Mouse (Mus musculus) liver, embryonic 14.5 days (tissue): ENCODE measurements around the gene Macf1. TPM values are rescaled to one million over a fixed set of nuclear protein-coding genes. Genes with fewer than 3 reads are reported as not detected.
"Not testable (repeated sequence)": the region's sequence is repeated elsewhere in the genome, so short reads cannot be mapped to it uniquely, and the experiment has no call there.

Experiments
- ATAC-seq: fragments of 200-750 bp; cut with Nextera tagmentation; 2 replicates; pipeline ENCODE4 v1.8.0; 2017; ENCODE audit warnings: moderate number of reproducible peaks, mild to moderate bottlenecking, moderate library complexity; ENCODE audit not compliant: insufficient read depth
- DNase-seq, 3 experiments: peaks; one replicate each; pipeline ENCODE4 v3.0.0-alpha.2; 2012 to 2013; ENCODE audit warnings: low read depth in 3 of 3, low spot score in 3 of 3
- H3K27ac ChIP-seq: fragments of 300-500 bp; sonication (generic); 2 replicates; pipeline ENCODE4 v1.5.1; 2014; ENCODE audit warnings: moderate library complexity, mild to moderate bottlenecking, control low read depth, inconsistent platforms
- H3K27me3 ChIP-seq: fragments of 300-500 bp; sonication (generic); 2 replicates; pipeline ENCODE4 v1.6.1; 2014; ENCODE audit warnings: mild to moderate bottlenecking, low read length, moderate library complexity; ENCODE audit not compliant: control insufficient read depth, insufficient read depth
- H3K36me3 ChIP-seq: fragments of 300-500 bp; sonication (generic); replicated peaks from 2 replicates; pipeline ENCODE4 v1.6.1; 2014; ENCODE audit warnings: low read depth; ENCODE audit not compliant: control insufficient read depth, insufficient read depth
- H3K4me1 ChIP-seq, 2 experiments: fragments of 200-500 bp in 1 of 2; fragments of 300-500 bp in 1 of 2; sonication (generic) in 1 of 2; replicated peaks; 2 replicates each; pipeline ENCODE4 v1.6.1; 2012 to 2014; ENCODE audit warnings: antibody characterized with exemption in 1 of 2, inconsistent platforms in 1 of 2, low read length in 1 of 2; ENCODE audit not compliant: control insufficient read depth in 2 of 2, insufficient read depth in 2 of 2
- H3K4me2 ChIP-seq: fragments of 300-500 bp; sonication (generic); 2 replicates; pipeline ENCODE4 v1.6.1; 2014; ENCODE audit warnings: low read depth, mild to moderate bottlenecking, control low read depth, moderate library complexity
- H3K4me3 ChIP-seq, 2 experiments: fragments of 200-500 bp in 1 of 2; fragments of 300-500 bp in 1 of 2; sonication (generic) in 1 of 2; 2 replicates each; pipeline ENCODE4 v1.5.1; 2012 to 2014; ENCODE audit warnings: low read depth in 2 of 2, low read length in 2 of 2, mild to moderate bottlenecking in 2 of 2, control low read depth in 1 of 2, inconsistent platforms in 1 of 2, moderate library complexity in 1 of 2; ENCODE audit not compliant: insufficient read depth in 1 of 2
- H3K9ac ChIP-seq: fragments of 300-500 bp; sonication (generic); replicated peaks from 2 replicates; pipeline ENCODE4 v1.6.1; 2014; ENCODE audit warnings: mild to moderate bottlenecking, control low read depth, moderate library complexity
- H3K9me3 ChIP-seq: fragments of 300-500 bp; sonication (generic); 2 replicates; pipeline ENCODE4 v1.6.1; 2016; ENCODE audit warnings: low read length, mixed read lengths; ENCODE audit not compliant: control insufficient read depth
- CTCF ChIP-seq: IDR thresholded peaks from 2 replicates; pipeline ENCODE4 v1.5.1; 2016; ENCODE audit warnings: antibody characterized with exemption, low read depth, control low read depth
- EP300 ChIP-seq: IDR thresholded peaks from 2 replicates; pipeline ENCODE4 v1.6.1; 2016; ENCODE audit warnings: antibody characterized with exemption, low read depth
- WGBS: fragments of 180-500 bp; shearing (Covaris S2); extraction: QIAGEN DNeasy Blood & Tissue Kit; methylation state at CpG from one replicate; pipeline ENCODE4 v1.1.7; 2014; ENCODE audit not compliant: insufficient replicate concordance; 5-methylcytosine and 5-hydroxymethylcytosine counted together
- polyA plus RNA-seq, 2 experiments: library from polyadenylated mRNA; depleted of rRNA in 1 of 2; stranded (reverse) in 1 of 2; unstranded in 1 of 2; fragments of >200 nt; fragmentation: Nextera tagmentation in 1 of 2; extraction: Ambion mirVana in 1 of 2; gene quantifications; 2 replicates each; pipeline versions ENCODE4 v1.2.1 to v1.2.3; 2012 to 2014

Gene Macf1
- polyA plus RNA-seq, 2 experiments, result 13.4 to 15.1 TPM

- TF ChIP-seq EP300 (no peak), CTCF (no peak)
- no peak overlapping the region for H3K4me3 ChIP-seq
- DNase-seq, result no peak
- peaks cover 0 to 1% of the 10 kb centered on the region in 2 experiments; a peak in 1 of 4 replicates for H3K4me1 ChIP-seq
- no peak for ATAC-seq
- no peak overlapping the region for H3K4me2 ChIP-seq
- no peak overlapping the region for H3K9ac ChIP-seq
- no peaks in the 10 kb centered on the region for H3K9me3 ChIP-seq
- no peak overlapping the region for H3K27ac ChIP-seq
- peaks cover 15% of the 10 kb centered on the region for H3K36me3 ChIP-seq
- H3K27me3 ChIP-seq, result no peaks in the 10 kb centered on the region
Measured at GRCm38 (mm10) chr4:123449304-123449703, 234.9 kb downstream of the Macf1 start.

GRCm38 (mm10) chr4:123448015-123448414, 236.1 kb downstream of the Macf1 start:
- H3K27me3 ChIP-seq, result no peaks in the 10 kb centered on the region
- H3K4me2 ChIP-seq, result no peak overlapping the region
- H3K36me3 ChIP-seq, result peaks cover 15% of the 10 kb centered on the region
- 73% methylated on average over 2 of the region's 2 CpGs for WGBS
- peaks cover 0 to 1% of the 10 kb centered on the region in 2 experiments; a peak in 1 of 4 replicates for H3K4me1 ChIP-seq
- no peak overlapping the region for H3K9ac ChIP-seq
- H3K9me3 ChIP-seq, result no peaks in the 10 kb centered on the region
- H3K27ac ChIP-seq, result no peak overlapping the region
- ATAC-seq (no peak), DNase-seq (no peak)
- TF ChIP-seq EP300 (no peak), CTCF (no peak)
- no peak overlapping the region for H3K4me3 ChIP-seq

- H3K4me1 ChIP-seq, result peaks cover 0 to 1% of the 10 kb centered on the region in 2 experiments; a peak in 1 of 4 replicates
- no peak for TF ChIP-seq CTCF
- no peak for TF ChIP-seq EP300
- H3K9ac ChIP-seq, result no peak overlapping the region
- H3K27ac ChIP-seq, result no peak overlapping the region
- WGBS, result 59% methylated on average over 3 of the region's 3 CpGs
- no peaks in the 10 kb centered on the region for H3K9me3 ChIP-seq
- no peak overlapping the region for H3K4me2 ChIP-seq
- no peak overlapping the region for H3K4me3 ChIP-seq
- peaks cover 15% of the 10 kb centered on the region for H3K36me3 ChIP-seq
- ATAC-seq (no peak), DNase-seq (no peak)
- H3K27me3 ChIP-seq, result no peaks in the 10 kb centered on the region
Measured at GRCm38 (mm10) chr4:123447251-123447650, 236.9 kb downstream of the Macf1 start.

GRCm38 (mm10) chr4:123446754-123447153, 237.4 kb downstream of the Macf1 start:
- Histone ChIP-seq H3K27ac (no peak overlapping the region), H3K36me3 (peaks cover 15% of the 10 kb centered on the region), H3K27me3 (no peaks in the 10 kb centered on the region), H3K4me1 (peaks cover 0 to 1% of the 10 kb centered on the region in 2 experiments; a peak in 1 of 4 replicates), H3K4me3 (no peak overlapping the region), H3K9ac (no peak overlapping the region), H3K9me3 (no peaks in the 10 kb centered on the region), H3K4me2 (no peak overlapping the region)
- peak; percentile 75; the same call in 1 of the 2 replicates for ATAC-seq
- DNase-seq, result peak in 2 of 3 experiments; percentile 17 to 26
- TF ChIP-seq CTCF, result no peak
- no peak for TF ChIP-seq EP300
- WGBS, result 15% methylated on average over 7 of the region's 7 CpGs

GRCm38 (mm10) chr4:123446221-123446620, 237.9 kb downstream of the Macf1 start:
- 88% methylated on average over 2 of the region's 2 CpGs for WGBS

More at GRCm38 (mm10) chr4:123446221-123446620, 237.9 kb downstream of the Macf1 start:
- not testable (repeated sequence) for H3K4me1 ChIP-seq, H3K4me2 ChIP-seq, H3K27me3 ChIP-seq, H3K9me3 ChIP-seq, H3K27ac ChIP-seq, H3K9ac ChIP-seq, H3K4me3 ChIP-seq, ATAC-seq, DNase-seq
- H3K36me3 ChIP-seq, result peaks cover 15% of the 10 kb centered on the region
